Mouse (Mus musculus): Measurements from ENCODE around the gene Hist1h2af.

GRCm38 (mm10) chr13:23552962-23553361 is 19.3 kb downstream of the Hist1h2af start, which contains the start of gene Hist1h1d:
- TF ChIP-seq CTCF (IDR thresholded peaks at IDR 0.05; ENCODE audit: low read depth, low read length) (no peak), EP300 (IDR thresholded peaks at IDR 0.05; ENCODE audit: insufficient read depth, low read depth, low read length) (no peak)
